Mouse (Mus musculus): Measurements from ENCODE around the gene Rem2.

The Rem2 gene

DNA sequence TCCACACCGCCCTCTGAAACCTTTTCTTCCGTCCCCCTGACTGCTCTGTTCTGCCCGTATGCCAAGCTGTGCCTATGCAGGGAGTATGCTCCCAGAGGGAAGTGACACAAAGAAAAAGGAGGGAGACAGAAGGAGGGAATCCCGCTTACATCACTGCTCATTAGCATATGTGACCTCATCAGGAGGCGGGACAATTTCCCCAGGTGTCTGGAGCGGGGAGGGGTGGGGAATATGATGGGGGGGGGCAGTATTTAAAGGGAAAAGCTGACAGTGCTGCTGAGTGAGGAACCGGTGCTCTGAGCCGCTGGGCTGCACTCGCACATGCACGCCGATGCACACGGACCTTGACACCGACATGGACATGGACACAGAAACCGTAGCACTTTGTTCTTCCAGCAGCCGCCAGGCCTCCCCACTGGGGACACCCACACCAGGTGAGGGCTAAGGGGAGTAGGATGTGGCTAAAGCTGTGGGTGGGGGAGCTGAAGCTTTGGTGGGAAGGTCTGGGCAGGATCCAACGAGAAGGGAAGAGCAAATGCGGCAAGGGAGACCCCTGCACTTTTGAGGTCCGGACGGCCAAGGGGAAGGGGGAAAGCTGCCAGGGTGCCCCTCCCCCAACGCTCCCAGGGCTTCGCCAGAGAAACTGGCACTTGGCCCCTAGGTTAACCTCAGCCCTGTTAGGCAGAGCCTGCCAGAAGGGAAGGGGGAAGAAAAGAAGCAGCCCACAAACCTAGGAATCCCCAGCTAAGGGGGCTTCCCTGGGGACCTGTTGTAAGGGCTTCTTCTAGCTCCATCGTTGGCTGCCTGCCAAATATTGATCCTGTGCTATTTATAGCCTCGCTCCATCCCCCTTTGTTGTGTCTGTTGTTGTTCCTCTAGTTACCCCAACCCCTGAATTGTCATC is at the start of gene Rem2:
TSS of gene Rem2 (plus strand) at position 160 of the 904 bp plus-strand sequence.
- peak; percentile 51 to 59 for DNase-seq (ENCODE audit: low spot score in 2 of 2)

DNA sequence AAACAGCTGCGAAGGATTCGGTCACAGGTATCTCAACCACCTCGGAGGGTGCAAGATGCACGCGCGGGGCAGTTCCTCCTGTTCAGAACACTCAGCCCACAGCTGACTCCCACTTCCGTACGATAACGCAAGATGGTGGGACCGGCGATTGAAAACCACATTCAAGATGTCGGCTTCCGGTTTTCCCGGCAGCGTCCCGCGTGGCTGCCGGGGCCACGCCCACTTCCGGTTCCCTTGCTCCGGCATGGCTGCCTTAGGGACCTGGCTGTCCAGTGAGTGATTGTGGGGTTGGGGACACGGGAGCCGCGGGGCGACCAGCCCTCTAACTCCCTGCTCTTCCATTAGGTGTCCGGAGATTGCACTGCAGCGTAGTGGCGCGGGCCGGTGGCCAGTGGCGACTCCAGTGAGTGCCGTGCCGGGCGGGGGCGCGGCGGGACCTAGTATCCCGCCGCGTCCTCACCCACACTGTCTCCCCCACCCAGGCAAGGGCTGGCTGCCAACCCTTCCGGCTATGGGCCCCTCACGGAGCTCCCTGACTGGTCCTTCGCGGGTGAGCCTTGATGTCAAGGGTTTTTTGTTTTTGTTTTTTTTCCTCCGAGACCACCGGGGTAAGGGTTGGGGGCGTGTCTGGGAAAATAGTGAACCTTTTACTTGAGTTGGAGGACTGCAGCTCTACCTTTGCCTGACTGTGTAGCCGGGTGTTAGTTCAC is 49.1 kb upstream of the Rem2 start, which contains the start of gene Mrpl52:
TSS of gene Mrpl52 (plus strand) at position 221 of the 710 bp plus-strand sequence.
- peak; percentile 86 to 89 for DNase-seq (ENCODE audit: low spot score in 2 of 2)

DNA sequence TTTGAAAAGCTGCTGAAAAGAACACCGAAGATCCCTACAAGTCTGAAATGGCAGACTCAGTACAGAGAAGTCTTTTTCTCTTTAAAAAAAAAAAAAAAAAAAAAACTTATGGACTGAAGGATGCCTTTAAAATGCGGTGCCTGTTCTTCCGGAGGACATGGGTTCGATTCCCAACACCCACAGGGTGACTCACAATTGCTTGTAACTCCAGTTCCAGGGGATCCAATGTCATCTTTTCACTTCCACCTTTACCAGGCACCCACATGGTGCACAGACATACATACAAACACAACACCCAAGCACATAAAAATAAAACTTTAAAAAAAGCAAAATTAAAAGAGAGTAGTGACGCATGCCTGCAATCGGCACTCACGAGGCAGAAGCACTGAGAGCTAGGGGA is 48.2 kb upstream of the Rem2 start:
- no peak for DNase-seq (ENCODE audit: low spot score in 2 of 2)

DNA sequence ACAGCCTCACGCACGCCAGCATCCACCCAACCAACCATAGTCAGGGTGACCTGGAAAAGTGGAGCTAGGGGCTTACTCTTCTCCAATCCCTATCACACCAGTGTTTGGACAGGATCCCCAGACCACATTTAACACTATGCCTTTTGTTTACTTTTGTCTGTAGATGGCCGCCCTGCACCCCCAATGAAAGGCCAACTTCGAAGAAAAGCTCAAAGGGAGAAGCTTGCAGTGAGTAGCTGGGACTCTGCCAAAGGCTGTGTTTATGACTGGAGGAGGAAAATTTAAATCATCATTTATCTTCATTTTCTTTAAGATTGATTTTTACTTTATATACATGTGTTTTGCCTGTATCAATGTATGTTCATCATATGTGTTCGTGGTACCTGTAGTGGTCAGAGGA is 47.5 kb upstream of the Rem2 start:
- DNase-seq (ENCODE audit: low spot score in 2 of 2), result no peak

DNA sequence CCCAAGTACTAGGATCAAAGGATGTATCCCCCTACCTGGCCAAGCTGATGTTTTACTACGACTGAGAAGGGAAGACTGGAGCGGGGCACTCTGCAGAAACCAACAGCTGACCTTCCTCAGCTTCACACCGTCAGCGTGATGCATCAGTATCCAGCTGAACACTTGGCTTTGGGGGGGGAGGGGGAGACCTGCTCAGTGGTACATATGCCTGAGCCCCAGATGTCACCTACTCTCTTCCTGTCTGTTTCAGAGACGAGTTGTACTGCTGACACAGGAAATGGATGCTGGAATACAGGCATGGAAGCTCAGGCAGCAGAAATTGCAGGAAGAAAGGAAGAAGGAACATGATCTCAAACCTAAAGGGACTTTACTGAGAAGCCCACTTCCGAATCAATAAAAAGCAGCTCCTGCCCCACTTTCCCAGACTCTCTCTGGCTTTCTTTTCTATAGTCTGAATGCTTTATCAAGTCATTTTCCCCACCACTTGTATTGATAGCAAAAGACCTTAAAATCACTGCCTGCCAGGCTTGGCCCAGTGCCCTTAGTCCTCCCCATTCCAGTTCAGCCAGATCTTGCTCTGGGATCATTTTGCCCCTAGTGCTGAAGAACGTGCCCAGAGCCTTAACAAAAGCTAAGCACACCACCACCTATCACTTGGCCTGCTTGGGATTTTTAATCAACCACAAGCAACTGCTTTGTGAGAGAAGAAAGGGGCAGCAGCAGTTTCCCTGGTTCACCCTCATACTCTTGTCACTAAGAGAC is 46.4 kb upstream of the Rem2 start:
- no peak for DNase-seq (ENCODE audit: low spot score in 2 of 2)

DNA sequence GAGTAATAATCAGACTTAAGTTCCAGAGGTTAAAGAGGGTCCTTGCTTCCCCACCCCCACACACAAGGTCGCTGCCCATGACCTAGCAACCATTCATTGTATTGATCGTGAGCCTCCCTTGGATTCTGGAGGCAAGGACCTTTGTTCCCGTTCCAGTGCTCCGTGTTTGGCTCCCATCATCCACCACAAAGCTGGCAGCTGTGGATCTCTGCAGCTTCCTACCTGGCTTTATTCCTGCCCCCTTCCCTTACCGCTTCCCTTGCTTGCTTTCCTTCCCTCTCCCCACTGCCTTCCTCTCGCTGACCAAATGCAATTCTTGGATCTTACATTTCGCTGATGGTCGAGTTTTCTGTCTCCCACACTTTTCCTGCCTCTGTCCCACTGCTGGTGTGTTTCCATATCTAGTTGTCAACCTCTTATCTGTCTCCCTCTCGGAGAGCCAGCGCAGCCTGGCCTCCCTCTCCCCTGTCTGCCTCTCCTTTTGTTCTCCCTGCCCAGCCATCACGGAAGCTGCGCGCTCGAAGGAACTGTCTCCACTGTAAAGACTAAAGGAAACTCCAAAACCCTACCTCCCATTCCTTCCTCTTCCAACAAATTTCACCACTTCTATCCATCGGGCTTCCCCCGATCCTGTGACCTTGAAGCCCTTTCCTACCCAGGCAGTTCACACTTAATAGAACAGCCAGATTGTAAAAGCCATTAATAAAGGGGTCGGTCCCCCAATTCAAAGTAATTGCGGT is 45.3 kb upstream of the Rem2 start:
- DNase-seq (ENCODE audit: low spot score in 2 of 2), result no peak

DNA sequence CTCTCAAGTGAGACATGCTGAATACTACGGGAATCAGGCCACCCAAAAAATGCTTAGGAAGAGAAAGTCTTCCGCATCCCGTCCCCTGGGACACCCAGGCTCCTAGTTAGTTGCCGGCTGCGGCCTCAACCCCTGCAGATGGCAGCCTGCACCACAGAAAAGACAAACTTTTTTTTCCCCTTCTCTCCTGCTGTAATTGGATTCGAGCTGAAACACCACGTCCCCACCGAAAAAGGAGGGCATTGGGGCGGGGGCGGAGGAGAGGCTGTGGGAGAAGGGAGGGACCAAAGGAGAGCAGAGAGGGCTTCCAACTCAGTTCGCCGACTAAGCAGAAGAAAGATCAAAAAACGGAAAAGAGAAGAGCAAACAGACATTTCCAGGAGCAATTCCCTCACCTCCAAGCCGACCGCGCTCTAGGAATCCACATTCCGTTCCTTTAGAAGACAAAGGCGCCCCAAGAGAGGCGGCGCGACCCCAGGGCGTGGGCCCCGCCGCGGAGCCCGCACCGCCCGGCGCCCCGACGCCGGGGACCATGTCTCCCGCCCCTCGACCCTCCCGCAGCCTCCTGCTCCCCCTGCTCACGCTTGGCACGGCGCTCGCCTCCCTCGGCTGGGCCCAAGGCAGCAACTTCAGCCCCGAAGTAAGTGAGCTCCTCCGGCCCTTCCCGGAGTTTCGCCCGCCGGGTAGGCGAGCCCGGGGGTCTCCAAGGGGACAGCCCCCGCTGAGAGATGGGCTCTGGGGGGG is 44.4 kb upstream of the Rem2 start, which contains the start of gene Mmp14:
TSS of gene Mmp14 (plus strand) at position 279 of the 744 bp plus-strand sequence.
- peak in 1 of 2 experiments; percentile 48 for DNase-seq (ENCODE audit: low spot score in 2 of 2)

DNA sequence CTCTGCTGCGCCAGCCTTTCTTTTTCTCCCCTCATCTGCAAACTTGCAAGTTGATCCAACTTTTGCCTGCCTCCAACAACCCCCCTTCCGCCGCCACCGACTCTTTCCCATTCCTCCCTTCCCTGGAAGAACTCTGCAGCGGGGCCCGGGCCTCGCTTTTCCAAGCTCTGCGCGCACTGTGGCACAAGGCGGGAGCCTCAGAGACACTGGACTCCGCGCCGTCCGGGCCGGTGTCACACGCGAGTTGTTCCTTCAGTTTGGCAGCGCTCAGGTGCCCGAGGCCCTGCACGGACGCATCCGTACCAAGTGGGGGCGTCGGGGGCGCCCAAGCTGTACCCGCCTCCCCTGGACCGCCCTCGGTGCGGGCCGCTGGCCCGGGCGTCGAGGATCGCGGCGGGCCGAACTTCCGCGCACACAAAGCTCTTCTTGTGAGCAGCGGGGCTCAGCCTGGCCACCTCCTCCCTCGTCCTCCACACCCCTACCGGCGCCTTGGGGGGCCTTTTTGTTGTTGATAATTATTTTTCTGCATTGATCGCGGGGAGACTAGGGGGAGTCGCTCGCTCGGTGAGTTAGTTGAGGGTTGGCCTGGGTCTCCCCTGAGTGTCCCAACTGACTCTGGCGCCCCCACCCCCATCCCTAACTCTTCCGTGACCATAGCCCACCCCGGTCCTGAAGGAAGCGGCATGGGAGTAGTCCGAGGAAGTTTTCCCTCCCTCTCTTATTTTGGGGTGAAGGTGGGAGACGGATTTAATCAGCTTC is 43.6 kb upstream of the Rem2 start:
- DNase-seq (ENCODE audit: low spot score in 2 of 2), result no peak

DNA sequence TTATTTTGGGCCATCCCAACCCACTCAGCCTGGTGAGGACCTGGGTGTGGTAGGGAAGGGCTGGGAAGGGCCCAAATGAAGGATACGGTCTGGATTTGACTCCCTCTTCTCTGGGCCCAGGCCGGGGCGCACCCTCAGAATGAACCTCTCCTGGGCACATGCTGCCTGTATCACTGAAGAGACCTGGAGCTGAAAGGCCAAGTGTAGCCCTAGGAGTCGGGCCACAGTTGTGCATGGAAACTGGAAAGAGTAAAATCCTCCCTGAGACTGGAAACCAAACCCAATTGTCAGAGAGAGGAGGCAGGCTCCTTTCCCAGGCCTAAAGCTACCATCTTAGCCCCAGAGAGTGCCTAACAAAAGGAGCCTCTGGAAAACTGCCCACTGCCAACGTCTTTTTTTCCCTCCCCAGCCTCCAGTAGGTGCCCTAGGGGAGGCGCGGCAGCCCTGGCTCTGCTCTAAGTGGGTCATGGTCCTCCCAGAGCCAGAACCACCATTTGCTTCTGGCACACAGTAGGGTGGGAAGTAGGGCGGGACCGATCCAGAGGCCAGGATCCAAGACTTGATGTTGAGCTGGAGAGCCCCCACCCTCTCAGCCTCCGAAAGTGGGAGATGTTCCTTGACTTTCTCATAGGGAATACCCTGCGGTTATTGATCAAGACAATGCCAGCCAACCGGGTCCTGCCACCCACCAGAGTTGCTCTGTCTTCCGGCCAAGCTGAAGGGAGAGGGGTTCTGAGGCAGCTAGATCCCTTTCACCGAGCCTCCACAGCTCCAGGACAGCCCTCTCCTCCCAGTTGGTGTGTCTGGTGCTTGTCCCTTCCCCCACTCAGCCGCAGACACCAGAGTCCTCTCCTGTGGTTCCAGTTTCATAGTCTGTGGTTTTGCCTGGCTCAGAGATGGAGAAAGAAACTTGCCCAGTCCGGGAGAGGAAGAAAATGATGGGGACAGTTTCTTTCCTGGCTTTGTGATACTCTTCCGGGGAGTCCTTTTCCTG is 42.8 kb upstream of the Rem2 start:
- no peak for DNase-seq (ENCODE audit: low spot score in 2 of 2)

DNA sequence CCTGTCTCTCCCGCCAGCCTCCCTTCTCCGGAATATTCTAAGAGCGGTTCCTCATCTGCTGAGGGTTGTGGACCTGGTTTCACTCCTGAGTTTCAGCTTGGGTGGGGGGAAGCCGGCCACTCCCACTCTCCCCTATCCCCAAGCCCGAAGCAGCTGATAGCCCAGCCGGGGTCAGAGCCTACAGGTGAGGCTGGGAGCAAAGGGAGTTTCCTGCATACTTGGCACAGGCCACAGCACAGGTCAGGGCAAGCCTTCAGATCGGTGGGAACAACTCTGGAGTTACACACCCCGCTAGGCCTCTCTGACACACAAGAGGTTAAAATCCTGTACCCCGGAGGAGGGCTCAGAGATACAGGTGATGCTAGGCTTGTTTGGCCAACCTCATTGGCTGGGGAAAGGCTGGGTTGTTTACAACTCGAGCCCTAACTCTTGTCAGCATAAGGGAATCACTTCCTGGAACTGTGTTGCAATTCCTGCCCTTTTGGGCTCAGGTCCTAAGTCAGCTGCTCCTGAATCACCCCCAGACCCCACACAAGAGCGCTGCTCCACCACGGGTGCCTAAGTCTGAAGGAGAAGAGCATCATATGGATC is 41.9 kb upstream of the Rem2 start:
- no peak for DNase-seq (ENCODE audit: low spot score in 2 of 2)

DNA sequence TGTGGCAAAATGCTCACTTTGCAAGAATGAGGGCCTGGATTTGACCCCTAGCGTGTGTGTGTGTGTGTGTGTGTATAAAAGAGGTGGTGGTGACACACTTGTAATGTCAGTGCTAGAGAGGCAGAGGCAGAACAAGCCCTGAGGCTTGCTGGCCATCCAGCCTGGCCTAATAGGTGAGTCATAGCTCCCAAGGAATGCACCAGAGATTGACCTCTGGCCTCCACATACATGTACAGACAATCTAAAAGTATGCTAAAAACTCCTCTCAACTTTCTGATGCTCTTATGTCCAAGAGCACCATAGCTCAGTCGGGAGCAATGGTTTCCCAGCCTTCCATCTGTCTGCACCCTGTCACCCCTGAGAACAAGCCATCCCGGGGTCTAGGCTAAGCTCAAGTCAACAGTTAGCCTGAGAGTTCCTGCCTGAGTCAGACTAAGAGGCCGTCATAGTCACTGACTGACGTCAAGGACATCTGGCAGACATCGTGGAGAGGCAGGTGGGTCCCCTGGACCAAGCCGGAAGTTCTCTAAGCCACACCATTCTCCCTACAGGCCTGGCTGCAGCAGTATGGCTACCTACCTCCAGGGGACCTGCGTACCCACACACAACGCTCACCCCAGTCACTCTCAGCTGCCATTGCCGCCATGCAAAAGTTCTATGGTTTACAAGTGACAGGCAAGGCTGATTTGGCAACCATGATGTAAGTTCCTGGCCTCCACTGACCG is 40.5 kb upstream of the Rem2 start:
- DNase-seq (ENCODE audit: low spot score in 2 of 2), result no peak

DNA sequence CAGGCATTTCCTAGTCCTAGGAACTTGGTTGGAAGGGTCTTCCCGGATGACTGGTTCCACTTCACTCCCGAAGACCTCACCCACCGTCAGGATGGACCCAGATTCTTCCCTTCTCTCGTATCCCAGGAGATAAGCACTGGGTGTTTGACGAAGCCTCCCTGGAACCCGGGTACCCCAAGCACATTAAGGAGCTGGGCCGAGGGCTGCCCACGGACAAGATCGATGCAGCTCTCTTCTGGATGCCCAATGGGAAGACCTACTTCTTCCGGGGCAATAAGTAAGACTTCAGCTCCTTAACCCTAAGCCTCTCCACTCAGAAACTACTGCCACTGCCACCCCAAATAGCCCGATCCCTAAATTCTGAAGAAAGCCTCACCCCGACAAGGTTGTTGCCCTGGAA is 36.7 kb upstream of the Rem2 start:
- no peak for DNase-seq (ENCODE audit: low spot score in 2 of 2)

DNA sequence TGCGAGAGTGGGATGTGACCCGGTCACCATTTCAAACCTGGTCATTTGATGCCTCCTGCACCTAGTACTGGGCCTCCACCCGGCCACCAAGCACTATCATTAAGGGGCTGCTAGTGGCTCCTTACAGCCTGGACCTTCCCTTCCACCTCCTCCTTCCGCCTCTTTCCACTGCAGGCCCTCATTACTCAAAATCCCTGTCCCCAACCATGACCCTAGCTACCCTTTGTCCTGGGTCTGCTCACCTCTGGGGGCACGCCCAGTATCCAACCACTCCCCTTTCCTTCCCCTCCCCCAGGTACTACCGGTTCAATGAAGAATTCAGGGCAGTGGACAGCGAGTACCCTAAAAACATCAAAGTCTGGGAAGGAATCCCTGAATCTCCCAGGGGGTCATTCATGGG is 36.3 kb upstream of the Rem2 start:
- no peak for DNase-seq (ENCODE audit: low spot score in 2 of 2)

DNA sequence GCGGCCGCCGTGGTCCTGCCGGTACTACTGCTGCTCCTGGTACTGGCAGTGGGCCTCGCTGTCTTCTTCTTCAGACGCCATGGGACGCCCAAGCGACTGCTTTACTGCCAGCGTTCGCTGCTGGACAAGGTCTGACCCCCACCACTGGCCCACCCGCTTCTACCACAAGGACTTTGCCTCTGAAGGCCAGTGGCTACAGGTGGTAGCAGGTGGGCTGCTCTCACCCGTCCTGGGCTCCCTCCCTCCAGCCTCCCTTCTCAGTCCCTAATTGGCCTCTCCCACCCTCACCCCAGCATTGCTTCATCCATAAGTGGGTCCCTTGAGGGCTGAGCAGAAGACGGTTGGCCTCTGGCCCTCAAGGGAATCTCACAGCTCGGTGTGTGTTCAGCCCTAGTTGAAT is 35.4 kb upstream of the Rem2 start:
- no peak for DNase-seq (ENCODE audit: low spot score in 2 of 2)

DNA sequence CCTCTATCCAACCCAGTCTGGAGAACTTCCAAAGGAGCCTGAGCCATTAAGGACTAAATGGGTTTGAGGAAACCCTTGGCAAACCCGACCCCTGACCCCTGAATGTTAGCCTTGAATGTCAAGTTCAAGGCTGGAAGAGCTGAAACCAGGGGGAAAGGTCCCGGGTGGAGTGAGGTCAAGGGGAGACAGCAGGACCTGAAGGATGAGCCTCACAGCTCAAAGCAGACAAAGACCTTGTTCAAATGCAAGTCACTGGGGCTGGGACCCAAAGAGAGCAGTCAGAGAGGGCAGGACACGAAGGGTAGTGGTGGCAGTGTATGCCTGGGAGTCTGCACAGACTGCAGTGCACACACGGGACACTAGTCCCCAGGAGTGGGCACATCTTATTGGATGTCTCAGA is 34.5 kb upstream of the Rem2 start:
- no peak for DNase-seq (ENCODE audit: low spot score in 2 of 2)

DNA sequence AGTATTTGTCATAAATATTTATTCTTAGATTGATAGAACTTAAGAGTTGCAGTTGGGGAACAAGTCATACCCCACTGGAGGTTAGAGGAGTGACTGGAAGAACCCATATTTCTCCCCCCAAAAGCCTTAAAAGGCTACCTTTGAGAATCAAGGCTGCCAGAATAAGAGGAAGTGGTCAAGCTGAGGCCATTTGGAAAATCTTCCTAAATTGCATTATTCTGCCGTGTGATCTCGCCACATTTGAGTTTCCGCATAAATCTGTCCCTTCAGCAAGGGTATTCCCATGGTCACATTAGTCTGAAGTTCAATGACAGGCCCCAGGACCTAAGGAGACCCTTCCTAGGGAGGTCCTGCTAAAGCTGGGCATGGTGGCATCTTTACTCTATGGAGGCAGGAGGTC is 33.4 kb upstream of the Rem2 start:
- DNase-seq (ENCODE audit: low spot score in 2 of 2), result no peak

DNA sequence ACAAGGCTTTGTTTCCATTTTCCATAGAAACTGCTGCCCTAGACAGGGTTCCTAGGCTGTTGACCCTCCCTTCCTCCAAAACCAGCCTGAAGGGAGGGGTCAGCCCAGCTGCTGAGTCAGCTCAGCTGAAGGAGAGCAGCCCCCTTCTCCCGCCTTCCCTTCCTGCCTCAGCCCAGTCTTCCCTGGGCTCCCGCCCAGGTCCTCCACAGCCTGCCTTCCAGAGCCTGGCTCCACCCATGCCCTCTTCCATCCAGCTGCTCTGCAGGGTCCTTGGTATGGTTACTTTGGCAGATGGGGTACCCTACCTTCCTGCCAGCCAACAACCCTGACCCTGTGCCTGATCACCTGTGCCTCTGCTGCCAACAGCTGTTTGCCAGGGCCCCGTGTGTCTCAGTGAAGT is 32.7 kb upstream of the Rem2 start:
- DNase-seq (ENCODE audit: low spot score in 2 of 2), result no peak
